Mouse (Mus musculus): ENCODE results near the gene Klhl33. TPM values are rescaled to one million over a fixed set of nuclear protein-coding genes. Genes with fewer than 3 reads are reported as not detected.
"Not testable (repeated sequence)": the region's sequence is repeated elsewhere in the genome, so short reads cannot be mapped to it uniquely, and the experiment has no call there.

Klhl33 gene
- under 1 TPM; 0.50 to 0.63 TPM for total RNA-seq (2021)
- long read RNA-seq, experiment 1, full-length matches to known transcripts: 1 of 1 reads
- long read RNA-seq, experiment 1, partial matches to known transcripts: 0 of 1 reads
- long read RNA-seq, experiment 1, other reads (novel, unspliced or antisense): 0 of 1 reads
- long read RNA-seq, experiment 2, partial matches to known transcripts: 0 of 2 reads
- long read RNA-seq, experiment 2, other reads (novel, unspliced or antisense): 0 of 2 reads

- no peak for DNase-seq
Observed at GRCm38 (mm10) chr14:50897374-50897765, at the start of gene Klhl33. Gene Klhl33, minus strand, starts transcription at chr14:50897507.

DNA sequence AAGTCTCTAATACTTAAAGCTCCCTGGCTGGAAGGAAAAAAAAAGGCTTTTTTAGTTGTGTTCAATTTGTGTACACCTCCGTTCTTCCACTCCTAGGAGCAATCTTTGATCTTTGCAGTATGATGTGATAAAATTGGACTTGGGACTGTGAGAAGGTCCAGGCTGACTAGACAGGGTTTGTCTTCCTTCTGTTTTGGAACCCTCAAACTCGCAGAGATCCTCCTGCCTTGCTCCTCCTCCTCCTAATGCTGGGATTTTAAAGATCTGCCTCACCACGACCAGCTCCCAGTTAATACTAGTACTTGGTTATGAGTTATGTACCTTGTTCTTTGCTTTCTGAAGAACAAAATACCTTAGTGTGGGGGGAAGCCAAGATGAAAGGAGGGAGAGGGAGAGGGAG, 48.2 kb upstream of the Klhl33 start:
- not testable (repeated sequence) for DNase-seq

- DNase-seq: not testable (repeated sequence)
Observed at GRCm38 (mm10) chr14:50945081-50945480, 47.8 kb upstream of the Klhl33 start.

DNA sequence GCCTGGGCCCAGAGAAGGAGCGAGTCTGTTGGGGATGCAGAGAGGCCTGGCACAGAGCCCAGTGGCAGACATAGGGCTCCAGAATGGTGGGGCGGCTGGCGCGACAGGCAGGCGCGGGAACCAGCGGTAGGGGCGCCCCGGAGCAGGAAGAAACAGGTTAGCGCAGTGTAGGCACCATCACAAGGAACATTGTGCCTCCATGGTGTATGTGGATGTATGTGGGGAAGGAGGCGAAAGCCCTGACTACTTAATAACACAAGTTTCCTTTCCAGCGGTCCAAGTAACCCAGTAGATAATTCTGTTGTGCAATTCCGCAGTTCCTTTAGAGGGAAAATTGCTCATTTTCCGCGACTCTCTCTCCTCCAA, 47.3 kb upstream of the Klhl33 start:
- DNase-seq: not testable (repeated sequence)

- peak; percentile 95 to 98 for DNase-seq
Observed at GRCm38 (mm10) chr14:50943932-50944667, 46.8 kb upstream of the Klhl33 start, which contains the start of gene Gm49342. Gene Gm49342, plus strand, starts transcription at chr14:50944517.

DNA sequence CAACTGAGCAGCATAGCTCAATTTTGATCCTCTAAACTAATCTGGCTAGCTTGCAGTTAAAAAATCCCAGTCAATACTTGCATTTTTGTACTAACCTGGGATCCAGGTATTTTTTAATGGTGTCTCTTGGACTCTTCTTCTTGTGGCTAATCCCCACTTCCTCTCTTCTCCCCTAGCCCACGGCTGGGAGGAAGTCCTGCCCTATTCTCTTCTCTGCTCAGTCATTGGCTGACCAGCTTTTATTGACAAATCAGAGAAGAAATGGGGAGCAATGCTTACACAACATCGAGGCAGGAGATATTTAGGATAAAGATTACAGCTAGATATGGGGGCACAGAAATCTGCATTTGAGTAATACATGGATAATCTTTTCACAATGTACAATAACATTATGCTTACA, 41.6 kb upstream of the Klhl33 start:
- no peak for DNase-seq

DNA sequence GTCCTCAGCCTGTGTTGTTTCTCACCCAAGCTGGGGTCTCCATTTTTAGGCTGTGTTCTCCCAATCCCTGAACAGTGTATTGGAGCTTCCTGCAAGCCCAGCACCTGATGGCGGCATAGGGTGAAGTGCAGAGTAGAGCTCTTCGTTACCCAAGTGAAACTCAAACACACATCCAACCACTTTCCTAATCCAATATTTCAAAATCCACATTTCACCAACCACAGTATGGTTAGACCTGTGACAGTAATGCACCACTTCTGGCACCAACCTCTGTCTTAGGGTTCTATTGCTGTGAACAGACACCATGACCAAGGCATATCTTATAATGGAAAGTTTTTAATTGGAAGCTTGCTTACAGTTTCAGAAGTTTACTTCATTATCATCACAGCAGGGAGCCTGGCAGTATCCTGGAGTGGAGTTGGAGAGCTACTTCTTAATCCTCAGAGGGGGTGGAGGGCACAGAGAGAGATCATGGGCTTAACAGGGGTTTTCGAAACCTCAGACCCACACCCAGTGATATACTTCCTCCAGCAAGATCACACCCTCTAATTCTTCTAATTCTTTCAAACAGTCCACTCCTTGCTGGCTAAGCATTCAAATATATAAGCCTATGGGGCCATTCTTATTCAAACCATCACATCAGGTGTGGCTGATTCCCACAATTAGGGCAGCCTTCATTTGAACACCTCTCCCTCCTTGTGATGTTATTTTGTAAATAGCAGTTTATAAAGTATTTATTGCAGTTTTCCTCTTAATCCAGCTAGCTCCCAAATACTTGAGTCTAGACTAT, 41.0 kb upstream of the Klhl33 start:
- DNase-seq: no peak

DNA sequence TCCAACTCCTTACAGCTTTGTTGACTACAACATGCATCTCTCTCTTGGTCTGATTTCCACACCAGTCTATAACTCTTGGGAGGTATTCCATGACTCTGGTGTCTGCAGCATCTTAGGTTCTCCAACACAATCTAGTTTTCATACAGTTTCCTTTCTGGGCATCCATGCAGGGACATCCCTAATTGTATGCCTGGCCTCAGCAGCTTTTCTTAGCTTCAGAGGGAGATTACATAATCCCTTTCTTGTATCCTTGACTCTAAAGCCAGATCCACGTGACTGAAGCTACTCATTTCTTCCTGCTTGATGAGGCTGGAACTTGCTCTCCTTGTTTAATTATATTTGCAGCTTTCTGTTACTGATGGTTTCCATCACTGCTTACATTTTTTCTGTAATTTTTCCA, 39.3 kb upstream of the Klhl33 start:
- DNase-seq: no peak

GRCm38 (mm10) chr14:50931493-50932020, 34.2 kb upstream of the Klhl33 start:
- no peak for DNase-seq

DNA sequence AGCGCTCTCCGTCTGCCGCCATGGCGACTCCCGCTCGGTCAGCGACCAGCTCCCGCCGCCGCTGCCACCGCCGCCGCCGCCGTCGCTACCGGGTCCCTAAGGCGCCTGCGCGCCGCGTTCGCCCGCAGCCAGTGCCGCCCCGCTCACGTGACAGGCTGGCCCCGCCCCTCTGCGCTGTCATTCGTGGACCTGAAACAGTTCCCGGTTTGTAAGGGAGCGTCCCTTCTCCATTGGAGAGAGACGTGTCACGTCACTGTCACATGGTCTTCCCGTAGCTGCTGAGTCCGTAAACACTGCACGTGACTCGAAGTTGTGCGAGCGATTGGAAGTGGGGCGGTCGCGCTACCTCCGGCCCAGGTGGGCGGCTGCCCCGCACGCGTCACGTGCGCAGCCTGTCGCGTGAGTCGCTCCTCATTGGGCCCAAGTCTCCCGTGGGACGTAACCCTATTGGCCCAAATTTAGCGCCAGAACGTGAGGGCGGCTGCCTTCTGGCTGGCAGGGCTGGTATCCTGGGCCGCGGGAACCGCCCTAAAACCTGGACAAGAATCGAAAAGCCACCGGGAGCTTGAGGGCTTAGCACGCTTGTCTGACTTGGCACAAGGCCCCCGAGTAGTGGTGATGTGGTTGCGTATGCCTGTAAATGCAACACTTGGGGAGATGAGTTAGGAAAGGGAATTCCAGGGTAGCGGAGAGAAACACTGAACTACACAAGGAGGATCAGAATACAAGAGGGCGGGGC, 33.6 kb upstream of the Klhl33 start, which contains the start of the genes Pip4p1 and Pnp:
Pip4p1 (minus strand) TSS at position 103 of the 739 bp plus-strand sequence.
Pnp (plus strand) TSS at position 329 of the 739 bp plus-strand sequence.
- DNase-seq: peak; percentile 100

DNA sequence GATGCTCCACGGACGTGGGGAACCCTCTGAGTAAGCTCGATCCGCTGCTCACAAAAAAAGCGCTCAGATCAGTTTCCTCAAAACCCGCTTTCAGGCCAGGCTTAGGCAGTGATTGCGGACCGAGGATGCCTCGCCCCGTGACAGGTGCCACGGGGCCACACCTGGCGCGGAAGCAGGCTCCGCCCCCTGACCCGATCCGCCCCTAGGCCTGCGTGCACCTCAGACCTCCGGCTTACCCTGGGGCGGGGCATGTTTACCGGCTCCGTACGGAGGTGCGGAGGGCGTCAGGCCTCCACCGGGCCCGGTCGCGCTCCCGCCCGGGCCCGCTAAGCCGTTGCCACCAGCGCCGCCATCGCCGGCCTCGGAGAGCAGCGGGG, 33.1 kb upstream of the Klhl33 start:
- DNase-seq: peak in 1 of 2 experiments; percentile 71

DNA sequence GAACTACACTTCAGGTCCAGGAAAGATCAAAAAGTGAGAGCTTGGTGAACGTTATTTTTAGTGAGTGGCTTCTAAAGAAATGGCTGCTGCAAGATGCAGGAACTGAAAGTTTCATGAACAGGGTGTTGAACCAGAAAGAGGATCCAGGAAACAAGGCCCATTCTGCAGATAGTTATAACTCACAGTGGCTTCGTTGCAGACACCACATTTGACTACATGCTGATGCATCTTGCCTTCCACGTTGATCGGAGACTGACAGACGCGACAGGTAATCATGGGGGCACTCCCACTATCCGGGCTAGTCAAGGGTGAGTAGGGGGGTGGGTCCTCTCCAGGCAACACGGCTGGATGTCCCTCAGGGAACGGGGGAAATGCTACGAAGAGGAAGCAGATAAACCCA, 32.6 kb upstream of the Klhl33 start:
- DNase-seq: no peak

- no peak for DNase-seq
Observed at GRCm38 (mm10) chr14:50927366-50927765, 30.1 kb upstream of the Klhl33 start.

DNA sequence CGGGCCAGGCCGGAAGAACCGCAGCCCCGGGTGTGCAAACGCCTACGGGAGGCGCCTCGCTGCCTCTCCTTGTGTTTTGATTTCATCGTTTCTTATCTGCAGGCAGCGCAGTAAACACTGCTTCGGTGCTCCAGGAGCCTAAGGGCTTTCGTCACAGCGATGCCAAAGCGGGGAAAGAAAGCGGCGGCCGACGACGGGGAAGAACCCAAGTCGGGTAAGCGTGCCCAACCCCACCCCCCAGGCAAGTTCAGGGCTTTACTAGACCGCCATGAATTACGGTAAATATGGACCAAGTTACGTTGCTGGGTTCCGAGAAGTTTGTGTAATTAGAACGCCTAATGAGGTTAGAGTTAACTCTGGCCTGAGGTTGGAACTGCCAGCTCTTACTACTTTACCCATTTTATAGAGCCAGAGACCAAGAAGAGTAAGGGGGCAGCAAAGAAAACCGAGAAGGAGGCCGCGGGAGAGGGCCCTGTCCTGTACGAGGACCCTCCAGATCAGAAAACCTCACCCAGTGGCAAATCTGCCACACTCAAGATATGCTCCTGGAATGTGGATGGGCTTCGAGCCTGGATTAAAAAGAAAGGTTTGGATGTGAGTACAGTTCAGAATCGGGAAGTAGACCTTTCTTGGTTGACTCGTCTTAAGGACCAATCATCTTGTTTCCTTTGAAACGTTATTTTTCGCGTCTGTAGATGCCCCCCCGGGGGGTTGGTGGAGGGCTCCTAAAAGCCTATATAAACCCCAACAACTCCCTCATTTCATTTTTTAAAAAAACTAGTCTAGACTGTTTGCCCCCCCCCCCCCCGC, 28.0 kb upstream of the Klhl33 start:
- DNase-seq: no peak

DNA sequence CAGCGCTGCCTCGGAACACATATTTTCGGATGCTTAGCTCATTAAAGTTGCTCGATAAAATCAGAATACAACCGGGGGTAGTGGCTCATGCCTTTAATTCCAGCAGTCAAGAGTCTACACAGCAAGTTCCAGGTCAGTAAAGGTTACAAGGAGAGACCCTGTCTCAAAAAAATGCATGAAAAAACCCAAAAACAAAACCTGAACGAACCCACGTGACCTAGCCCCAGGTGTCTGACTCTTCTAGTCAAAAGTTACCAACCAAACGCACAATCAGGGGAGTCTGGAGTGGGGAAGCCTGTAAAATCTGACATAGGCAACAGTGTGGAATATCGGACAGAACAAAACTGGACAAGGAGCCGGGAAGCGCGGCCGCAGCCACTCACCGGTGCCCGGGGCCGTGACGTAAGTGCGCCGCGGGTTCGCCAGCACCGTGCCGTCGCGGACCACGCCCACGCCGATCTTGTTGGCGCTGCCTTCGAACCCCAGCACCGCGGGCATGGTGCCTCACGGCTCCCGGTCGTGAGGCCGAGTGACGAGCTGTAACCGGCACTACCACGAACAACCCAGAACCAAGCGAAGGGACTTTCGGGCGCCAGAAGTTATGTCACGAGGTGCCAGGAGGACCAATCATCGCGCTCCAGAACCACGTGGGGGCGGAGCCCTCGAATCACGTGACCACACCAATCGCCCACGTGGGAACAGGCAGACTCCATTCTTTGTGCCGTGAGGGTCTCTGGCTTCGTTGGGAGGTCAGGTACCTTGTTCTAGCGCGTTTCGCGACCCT, 27.2 kb upstream of the Klhl33 start, which contains the start of the genes Osgep and Apex1:
Osgep (minus strand) TSS at position 613 of the 784 bp plus-strand sequence.
Apex1 (plus strand) TSS at position 688 of the 784 bp plus-strand sequence.
- DNase-seq: peak; percentile 95

DNA sequence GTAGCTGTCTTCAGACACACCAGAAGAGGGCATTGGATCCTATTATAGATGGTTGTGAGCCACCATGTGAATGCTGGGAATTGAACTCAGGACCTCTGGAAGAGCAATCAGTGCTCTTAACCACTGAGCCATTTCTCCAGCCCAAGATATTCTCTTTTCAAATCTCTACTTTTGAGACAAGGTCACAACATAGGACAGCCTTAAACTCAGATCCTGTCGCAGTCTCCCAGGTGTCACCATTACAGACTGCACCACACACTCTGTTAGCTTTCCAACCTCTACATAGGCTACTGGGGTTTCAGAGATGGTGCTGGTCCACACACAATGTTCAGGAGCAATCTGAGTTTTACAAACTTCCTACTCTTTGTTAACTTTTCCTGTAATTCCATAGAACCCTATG, 26.1 kb upstream of the Klhl33 start:
- not testable (repeated sequence) for DNase-seq

- no peak for DNase-seq
Observed at GRCm38 (mm10) chr14:50911356-50911755, 14.0 kb upstream of the Klhl33 start.

- DNase-seq: no peak
Observed at GRCm38 (mm10) chr14:50908126-50908525, 10.8 kb upstream of the Klhl33 start.

DNA sequence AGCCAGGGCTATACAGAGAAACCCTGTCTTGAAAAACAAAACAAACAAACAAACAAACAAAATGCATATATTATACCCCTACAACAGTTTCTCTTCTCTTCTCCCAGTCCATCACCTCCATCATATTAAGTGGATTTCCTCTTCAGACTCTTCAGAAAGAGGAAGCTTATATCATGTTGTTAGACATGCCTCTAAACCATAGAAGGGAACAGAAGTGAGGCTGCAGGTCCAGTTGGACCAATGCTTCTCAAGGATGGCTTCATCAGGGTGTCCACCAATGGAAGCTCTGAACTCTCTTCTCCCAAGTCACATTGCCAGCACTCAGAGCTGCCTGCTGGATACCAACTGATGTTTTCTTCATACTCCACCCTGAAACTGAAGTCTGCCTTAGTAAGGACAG, 8.0 kb upstream of the Klhl33 start:
- DNase-seq: not testable (repeated sequence)

GRCm38 (mm10) chr14:50904828-50905129, 7.5 kb upstream of the Klhl33 start:
- DNase-seq: no peak

Measured in adrenal gland, postnatal 36 days (tissue).